Mouse (Mus musculus): Measurements from ENCODE around the gene Flot1.
A peak's percentile ranks its signal among the peaks of the same experiment; 100 is the strongest.
"Not testable (repeated sequence)": the region's sequence is repeated elsewhere in the genome, so short reads cannot be mapped to it uniquely, and the experiment has no call there.

The Flot1 gene

GRCm38 (mm10) chr17:35836991-35837422 is 14.0 kb downstream of the Flot1 start:
- DNase-seq = peak; percentile 80 to 88

DNA sequence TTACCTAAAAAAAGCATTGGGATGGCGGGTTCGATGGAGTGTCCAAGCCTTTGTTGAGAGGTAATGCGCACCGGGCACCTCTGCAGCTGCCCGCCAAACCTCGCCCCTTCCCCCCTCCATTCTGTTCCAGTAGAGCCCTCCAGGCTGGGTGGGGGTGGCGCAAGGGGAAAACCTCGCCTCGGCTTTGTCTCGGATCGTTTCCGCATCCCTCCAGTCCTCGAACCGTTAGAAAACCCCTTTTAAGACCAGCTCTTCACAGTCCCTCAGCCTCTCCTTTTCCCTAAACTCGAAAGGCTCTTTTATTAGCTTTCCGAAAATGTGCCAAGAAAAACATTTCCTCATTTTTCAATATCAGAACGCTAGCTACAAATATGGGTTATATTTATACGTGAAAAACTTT is 14.5 kb downstream of the Flot1 start:
- DNase-seq = peak; percentile 48 to 50

DNA sequence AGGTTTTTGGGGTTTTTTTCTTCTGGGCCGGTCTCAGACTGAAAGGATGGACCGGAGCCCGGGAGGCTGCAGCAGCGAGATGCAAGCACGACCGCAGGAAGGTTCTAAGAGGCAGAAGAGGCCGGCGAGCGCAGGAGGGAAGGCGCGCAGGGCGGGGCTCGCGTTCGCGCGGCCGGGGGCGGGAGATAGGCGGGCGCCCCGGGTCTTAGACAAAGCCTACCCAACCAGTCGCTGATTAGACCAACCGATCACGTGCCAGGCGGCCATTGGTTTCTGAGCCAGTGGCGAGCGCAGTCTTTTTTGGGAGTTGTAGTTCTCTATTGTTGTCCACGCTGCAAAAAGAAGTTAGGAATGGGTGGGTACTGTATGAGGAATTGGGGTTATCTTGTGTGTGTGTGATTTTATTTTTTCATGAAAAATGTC is 15.1 kb downstream of the Flot1 start, which contains the start of gene Tubb5:
Gene Tubb5 (minus strand): TSS at position 185 of the 423 bp plus-strand sequence.
- DNase-seq = peak; percentile 93

DNA sequence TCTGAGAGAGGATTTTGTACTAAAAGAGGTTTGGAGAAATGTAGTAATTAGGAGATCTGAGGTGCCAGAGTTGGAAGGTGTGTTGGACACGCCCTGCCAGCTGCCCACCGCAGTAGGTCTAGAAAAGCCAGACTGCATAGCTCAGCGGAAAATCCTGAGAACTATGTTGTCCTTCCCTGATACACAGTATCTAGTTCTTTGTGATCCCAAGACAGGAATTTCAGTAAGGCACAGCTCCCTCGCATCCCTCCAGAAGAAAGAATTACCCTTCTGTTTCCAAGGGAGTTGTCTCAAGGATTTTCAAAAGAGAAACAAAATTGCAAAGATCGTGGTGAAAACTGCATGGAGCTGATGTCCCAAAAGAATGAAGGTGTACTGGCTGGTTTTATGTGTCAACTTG is 15.5 kb downstream of the Flot1 start:
- no peak for DNase-seq

- DNase-seq = not testable (repeated sequence)
Measured at GRCm38 (mm10) chr17:35839002-35839401, 16.0 kb downstream of the Flot1 start.

DNA sequence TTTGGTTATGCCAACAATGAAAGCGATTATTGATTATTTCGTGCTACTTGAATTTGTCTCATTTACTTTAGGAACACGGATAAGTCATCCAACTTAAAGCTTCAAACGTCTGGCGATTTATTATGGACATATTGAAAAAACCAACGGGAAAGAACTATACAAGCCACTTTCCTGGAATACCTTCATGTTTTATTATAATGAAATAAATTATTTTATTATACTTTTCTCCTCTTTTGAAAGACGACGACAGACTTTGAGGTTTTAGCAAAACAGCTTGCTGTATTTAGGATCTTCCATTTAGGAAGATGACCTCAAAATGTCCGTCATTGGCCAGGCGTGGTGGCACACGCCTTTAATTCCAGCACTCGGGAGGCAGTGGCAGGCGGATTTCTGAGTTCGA is 17.5 kb downstream of the Flot1 start:
- DNase-seq = no peak

DNA sequence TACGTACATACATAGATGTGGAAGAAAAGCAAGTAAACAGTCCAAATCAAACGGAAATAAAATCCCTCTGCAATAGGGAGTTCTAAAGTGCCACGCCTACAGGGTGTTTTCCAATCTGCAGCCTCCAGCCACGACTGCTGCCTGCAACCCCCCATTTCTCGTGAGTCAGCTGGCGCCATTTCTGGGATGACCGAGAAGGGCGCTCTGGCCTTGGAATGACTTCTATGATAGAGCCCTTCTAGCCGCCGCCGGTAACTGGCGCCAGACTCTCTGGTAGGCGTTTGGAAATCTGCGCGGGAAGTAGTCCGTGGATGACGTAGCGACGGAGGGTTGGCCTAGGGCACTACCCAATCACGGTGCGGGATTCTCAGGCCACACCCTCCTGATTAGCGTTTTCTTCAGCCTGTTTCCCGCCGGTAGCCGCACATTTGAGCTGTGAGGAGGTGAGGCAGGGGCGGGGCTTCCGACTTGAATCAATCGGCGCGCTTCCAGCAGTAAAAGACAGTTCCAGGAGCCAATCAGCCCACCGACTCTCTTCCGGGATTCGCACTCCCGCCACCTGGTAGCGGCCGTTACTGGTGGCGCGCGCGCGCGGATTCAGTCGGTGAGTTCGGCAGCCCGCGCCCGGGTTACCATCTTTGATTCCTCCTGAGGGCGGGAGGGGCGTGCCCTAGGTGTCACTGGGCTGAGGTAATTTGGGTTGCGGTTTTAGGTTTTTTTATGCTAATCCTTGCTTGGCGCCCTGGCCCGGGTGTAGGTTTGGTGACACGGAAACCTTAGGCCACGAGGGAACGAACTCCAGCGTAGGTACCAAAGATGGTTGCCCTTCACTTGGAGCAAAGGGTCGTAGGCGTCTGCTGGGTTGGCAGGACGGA is 18.3 kb downstream of the Flot1 start, which contains the start of gene Mdc1:
Gene Mdc1 (plus strand): TSS at position 440 of the 875 bp plus-strand sequence.
- peak; percentile 96 to 98 for DNase-seq

DNA sequence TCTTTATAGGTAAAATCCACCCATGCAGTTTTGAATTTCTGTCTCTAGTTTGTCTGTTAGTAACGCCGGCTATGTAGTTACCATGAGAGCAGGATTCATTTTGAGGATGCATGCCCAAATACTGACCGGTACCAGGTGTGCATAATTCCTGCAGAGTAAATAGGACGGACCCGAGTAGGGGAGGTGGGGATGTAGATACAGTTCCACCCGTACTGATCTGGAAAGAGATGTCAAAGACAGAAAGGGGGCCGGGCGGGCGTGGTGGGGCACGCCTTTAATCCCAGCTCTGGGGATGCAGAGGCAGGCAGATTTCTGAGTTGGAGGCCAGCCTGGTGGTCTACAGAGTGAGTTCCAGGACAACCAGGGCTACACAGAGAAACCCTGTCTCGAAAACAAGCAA is 19.0 kb downstream of the Flot1 start:
- no peak for DNase-seq

GRCm38 (mm10) chr17:35843514-35843913 is 20.5 kb downstream of the Flot1 start:
- no peak for DNase-seq

GRCm38 (mm10) chr17:35848112-35848511 is 25.1 kb downstream of the Flot1 start:
- no peak for DNase-seq

- DNase-seq = no peak
Measured at GRCm38 (mm10) chr17:35850974-35851373, 27.9 kb downstream of the Flot1 start.

DNA sequence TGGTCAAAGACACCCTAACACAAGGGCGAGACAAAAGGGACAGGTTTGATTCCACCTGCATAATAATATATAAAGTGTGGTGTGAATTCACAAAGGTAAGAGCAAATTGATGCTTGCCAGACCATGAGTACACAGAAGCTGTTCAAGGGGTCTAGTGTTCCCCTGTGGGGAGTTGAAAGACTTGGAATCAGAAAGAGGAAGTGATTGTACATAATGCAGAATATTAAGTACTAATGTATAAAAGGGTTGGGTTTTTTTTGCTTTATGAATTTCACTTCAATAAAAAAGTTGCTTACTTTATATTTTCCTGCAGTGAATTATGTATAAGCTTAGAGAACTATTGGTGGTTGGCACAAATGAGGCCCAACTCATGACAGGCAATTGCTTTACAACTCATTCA is 36.3 kb downstream of the Flot1 start:
- DNase-seq = no peak

- no peak for DNase-seq
Measured at GRCm38 (mm10) chr17:35859835-35860234, 36.8 kb downstream of the Flot1 start.

DNA sequence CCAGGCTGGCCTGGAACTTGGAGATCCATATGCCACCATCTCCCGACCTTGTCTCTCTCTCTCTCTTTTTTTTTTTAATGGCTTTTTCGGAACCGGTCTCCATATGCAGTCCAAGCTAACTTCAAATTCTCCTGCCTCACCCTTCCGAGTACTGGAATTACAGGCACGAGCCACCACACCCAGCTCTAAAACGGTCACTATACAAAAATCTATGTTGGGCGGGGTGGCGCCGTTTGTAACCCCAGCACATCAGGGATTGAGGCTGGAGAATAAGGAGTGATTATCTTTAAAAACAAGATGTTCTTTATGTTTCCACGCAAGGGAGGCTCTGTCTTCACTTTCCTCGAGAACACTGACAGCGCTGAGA is 37.8 kb downstream of the Flot1 start:
- no peak for DNase-seq

DNA sequence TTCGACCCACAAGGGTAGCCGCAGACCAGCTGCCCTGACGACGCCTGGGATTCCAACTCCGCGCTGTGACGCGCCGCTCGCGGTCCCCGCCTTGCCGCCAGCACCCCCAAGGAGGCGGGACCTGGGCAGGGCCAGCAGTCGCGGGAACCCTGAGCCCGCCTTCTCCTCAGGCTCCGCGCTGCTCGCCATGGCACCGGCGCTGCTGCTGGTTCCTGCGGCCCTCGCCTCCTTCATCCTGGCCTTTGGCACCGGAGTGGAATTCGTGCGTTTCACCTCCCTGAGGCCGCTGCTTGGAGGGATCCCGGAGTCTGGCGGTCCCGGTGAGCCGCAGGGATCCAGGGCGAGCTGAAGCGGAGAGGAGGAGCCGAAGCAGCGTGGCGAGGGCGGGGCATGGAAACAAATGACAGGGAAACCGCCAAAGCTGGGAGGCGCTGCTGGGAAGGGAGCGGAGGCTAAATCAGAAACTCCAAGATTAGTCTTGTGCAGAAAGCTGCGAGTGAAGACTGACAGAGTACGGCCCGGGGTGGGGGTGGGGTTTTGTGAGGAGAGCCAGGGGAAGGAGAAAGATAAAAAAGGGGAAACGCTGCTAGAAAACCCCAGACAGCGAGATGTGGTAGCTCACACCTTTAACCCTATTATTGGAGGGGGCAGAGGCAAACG is 38.3 kb downstream of the Flot1 start, which contains the start of gene Nrm:
Gene Nrm (plus strand): TSS at position 121 of the 660 bp plus-strand sequence.
- peak; percentile 75 to 83 for DNase-seq

GRCm38 (mm10) chr17:35864832-35865353 is 41.9 kb downstream of the Flot1 start:
- DNase-seq = no peak

DNA sequence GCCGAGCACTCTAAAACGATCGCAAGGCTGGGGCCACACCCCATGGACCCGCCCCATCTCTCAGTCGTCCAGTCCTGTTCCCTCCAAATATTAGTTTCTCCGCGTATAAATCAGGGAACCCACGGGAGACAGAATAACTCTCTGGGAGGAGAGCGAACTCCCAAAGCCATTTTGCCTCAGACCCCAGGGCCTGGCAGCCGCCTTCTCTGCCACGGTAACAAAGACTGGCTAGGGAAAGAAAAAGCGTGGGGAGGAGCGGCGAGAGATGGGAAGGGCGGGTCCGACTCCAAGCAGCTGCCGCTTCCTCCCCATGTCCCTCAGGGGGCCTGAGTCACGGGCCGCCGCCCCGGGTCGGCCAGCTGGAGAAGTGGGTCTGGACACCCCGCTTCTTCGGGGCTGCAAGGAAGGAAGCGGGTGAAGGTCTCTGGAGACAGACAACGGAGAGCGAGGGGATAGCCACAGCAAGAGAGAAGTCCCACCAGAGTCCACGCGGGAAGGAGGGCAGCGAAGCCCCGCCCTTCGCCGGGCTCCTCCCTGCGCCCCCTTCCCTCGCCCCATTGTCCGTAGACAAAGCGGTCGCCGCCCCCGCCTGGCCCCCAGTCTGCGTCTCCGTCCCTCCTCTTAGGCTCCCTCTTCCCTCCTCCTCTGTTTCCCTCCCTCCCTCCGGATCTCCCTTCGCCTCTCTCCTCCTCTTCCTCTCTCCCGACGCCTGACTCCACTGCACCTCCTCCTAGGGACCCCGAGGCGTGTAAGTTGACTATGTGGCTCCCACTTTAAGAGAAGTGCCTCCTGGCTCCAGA is 42.7 kb downstream of the Flot1 start, which contains the start of gene Ppp1r18:
Gene Ppp1r18 (plus strand): TSS at position 113 of the 800 bp plus-strand sequence.
- peak; percentile 68 to 70 for DNase-seq

- DNase-seq = peak; percentile 72 to 81
Measured at GRCm38 (mm10) chr17:35866281-35866831, 43.3 kb downstream of the Flot1 start.

DNA sequence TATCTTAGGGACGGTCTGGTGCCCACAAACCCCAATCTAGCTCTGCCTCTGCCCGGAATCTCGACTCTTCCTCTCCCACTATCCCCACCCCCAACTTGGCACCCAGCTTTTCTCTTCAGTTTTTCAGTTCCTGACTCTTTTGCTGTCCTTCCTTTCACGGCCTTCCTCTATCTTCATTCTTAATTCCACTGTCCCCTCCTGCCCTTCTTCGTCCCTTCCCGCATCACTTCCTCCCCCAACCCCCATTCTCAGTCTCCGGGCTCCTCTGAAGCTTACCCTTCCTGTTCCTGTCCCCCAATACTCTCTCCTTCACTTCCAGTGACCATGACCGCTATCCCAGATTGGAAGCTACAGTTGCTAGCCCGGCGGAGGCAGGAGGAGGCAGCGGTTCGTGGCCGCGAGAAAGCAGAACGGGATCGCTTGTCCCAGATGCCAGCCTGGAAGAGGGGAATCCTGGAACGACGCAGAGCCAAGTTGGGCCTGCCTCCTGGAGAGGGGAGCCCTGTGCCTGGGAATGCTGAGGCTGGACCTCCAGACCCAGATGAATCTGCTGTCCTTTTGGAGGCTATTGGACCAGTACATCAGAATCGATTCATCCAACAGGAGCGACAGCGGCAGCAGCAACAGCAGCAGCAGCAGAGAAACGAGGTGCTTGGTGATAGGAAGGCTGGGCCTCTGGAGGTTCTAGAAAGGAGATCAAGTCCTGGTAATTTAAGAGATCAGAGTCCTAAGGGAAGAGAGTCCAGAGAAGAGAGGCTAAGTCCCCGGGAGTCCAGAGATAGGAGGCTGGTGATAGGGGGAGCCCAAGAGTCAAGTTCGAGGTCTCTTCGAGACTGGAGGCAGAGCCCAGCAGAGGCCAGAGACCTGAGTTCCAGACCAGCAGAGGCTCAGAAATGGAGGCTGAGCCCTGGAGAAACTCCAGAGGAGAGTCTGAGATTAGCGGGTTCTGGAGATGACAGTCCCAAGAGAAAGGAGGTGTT is 44.2 kb downstream of the Flot1 start:
- DNase-seq = peak; percentile 50 to 77

- peak; percentile 59 to 70 for DNase-seq
Measured at GRCm38 (mm10) chr17:35868165-35868820, 45.3 kb downstream of the Flot1 start.
